Mouse (Mus musculus) left cerebral cortex, adult 2 months (tissue): ENCODE data around the gene Acin1. TPM values are rescaled to one million over a fixed set of nuclear protein-coding genes. Genes with fewer than 3 reads are reported as not detected.

Source experiments
- DNase-seq, 2 experiments: peaks; one replicate each; pipeline ENCODE4 v3.0.0; 2021 to 2022; ENCODE audit warnings: low spot score in 2 of 2, mixed read lengths in 1 of 2; ENCODE audit errors: extremely low spot score in 1 of 2
- H3K27ac ChIP-seq: fragments of 200-600 bp; 2 replicates; pipeline ENCODE4 v1.8.1; 2022
- H3K4me3 ChIP-seq: fragments of 200-600 bp; 2 replicates; pipeline ENCODE4 v1.8.1; 2022
- CTCF ChIP-seq: fragments of 200-600 bp; IDR thresholded peaks from 2 replicates; pipeline ENCODE4 v1.8.1; 2022; ENCODE audit warnings: antibody characterized with exemption, mild to moderate bottlenecking, moderate library complexity
- intact Hi-C: fragments of 180-260 bp; cut with DNase I; formaldehyde crosslinking; loops from one replicate; pipeline ENCODE4 v1.15.1; 2025
- total RNA-seq, 2 experiments: library from RNA; stranded (reverse); gene quantifications; 2 replicates each; pipeline ENCODE4 v1.2.3; 2021

Acin1 gene
- total RNA-seq, 2 experiments from 2014 or later = 200 to 232 TPM

DNA sequence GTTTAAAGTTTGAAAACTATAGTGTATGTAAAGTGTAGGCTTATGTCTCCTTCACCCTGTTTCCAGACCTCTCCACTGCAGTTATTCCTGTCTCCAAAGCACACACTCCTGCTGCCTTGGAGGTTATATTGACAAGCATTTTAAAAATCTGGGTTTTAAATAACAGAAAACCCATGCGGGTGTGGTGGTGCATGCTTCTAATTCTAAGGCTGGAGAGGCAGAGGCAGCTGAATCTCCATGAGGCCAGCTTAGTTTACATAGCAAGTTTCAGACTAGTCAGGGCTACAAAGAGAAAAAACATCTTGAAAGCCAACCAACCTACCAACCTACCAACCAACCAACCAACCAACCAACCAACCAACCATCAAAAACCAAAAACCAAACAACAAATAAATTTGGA lies 28.7 kb upstream of the Acin1 start:
- no peak overlapping the region for H3K27ac ChIP-seq
- H3K4me3 ChIP-seq = no peak overlapping the region
- no peak for TF ChIP-seq CTCF
- intact Hi-C loops = loop anchor here (2.0 kb wide), 1 partner anchor 145 kb away; no protein-coding TSS in a partner anchor
- no peak for DNase-seq

DNA sequence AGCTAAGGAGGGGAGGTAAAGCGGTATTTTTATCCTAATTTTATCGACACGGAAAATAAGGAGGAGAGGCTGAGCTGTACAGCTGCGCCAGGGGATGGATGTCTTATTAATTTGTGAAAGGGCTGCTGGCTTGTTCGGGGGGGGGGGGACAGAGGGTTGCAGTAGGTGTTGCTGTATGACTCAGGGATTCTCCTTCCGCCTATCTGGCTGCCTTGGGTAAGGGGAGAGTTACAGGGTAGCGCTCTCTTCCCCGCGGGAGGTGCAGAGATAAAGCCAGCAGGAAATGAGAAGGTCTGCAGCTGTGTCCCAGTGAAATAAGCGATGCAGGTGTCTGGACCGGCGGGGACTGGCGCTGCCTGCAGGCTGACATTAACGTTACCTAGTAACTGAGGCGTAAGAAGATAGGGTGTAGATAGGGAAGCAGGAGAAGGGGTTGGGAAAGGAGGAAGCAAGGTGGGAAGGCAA lies 27.9 kb upstream of the Acin1 start:
- TF ChIP-seq CTCF = no peak
- Histone ChIP-seq H3K4me3 (peak overlapping the region; percentile 46), H3K27ac (peak overlapping the region; percentile 82)
- peak in 1 of 2 experiments; percentile 42 for DNase-seq
- intact Hi-C loops = loop anchor here (1.0 to 5.0 kb wide), 4 partner anchors 72 to 298 kb away; no protein-coding TSS in a partner anchor

DNA sequence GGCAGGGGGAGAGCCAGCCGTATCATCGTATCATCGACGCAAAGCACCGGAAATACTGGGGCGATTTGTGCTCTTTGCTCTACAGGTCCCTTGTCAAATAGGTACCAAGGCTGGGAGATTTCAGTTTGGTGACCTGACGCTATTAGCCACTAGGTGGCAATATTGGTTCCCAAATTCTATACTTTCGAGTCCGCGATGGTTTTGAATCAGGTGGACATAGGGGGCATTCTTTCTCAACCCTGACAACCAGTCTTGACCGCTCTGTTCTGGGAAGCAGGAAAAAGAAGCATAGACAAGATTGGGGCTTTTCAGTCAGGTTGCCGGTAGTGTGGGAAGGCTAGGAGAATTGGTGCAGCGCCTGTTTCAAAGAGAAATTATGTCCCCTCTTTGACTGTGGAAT lies 27.4 kb upstream of the Acin1 start:
- peak; percentile 74 to 76 for DNase-seq
- Histone ChIP-seq H3K4me3 (peak overlapping the region; percentile 46), H3K27ac (peak overlapping the region; percentile 82)
- TF ChIP-seq CTCF = peak; percentile 91
- intact Hi-C loops = loop anchor here (1.0 to 5.0 kb wide), 4 partner anchors 72 to 298 kb away; no protein-coding TSS in a partner anchor

- DNase-seq = no peak
- intact Hi-C loops = loop anchor here (5.0 kb wide), 1 partner anchor 299 kb away; no protein-coding TSS in a partner anchor
- no peak for TF ChIP-seq CTCF
- Histone ChIP-seq H3K4me3 (no peak overlapping the region), H3K27ac (no peak overlapping the region)
Observed at GRCm38 (mm10) chr14:54712861-54713260, 26.1 kb upstream of the Acin1 start.

DNA sequence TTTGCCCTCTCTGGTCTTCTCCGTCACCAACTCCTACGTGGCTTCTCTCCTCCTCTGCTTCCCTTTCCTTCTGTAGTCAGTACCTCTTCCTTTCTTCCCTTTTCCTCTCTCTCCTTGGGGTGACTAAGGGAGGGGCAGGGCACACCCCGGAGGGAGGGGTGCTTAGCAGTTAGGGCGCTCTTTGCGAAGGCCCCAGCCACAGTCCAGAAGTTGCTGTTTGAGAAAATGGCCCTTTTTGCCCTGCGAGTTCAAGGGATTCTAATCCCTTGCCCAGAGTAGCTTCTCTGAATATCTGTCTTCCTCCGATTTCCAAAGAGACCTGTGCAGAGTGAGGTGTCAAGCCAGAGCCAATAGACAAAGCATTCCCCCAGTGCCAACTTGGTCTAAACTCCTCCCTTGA lies 25.3 kb upstream of the Acin1 start, which contains the start of gene Cebpe:
Gene Cebpe, minus strand, starts transcription at position 101 of the 400 bp plus-strand sequence.
- intact Hi-C loops = loop anchor here (5.0 kb wide), 1 partner anchor 300 kb away; no protein-coding TSS in a partner anchor
- no peak within 1 kb of the TSS for H3K4me3 ChIP-seq
- no peak for TF ChIP-seq CTCF
- no peak within 1 kb of the TSS for H3K27ac ChIP-seq
- no peak for DNase-seq

- Histone ChIP-seq H3K27ac (no peak overlapping the region), H3K4me3 (no peak overlapping the region)
- no peak for DNase-seq
- no peak for TF ChIP-seq CTCF
- intact Hi-C loops = no loop called here
Observed at GRCm38 (mm10) chr14:54709054-54709453, 22.3 kb upstream of the Acin1 start.

GRCm38 (mm10) chr14:54706589-54707320 lies 20.0 kb upstream of the Acin1 start:
- H3K27ac ChIP-seq = no peak overlapping the region

DNA sequence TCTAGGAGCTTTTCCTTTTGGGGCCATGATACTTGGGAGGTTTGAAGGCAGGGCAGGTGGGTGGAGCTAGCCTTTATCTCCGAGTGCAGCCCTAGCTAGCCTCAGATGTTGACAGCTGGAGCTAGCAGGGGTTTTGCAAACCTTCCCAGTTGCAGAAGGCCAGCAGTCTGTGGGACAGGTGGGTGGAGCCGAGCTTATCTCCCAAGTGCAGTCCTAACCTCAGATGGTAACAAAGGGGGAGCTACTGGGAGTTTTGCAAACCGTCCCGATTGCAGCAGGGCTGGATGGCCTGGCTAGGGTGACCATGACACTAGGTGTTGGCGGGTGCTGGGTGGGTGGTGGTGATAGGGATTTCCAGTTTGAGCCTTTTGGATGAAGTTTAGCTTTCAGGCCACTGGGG lies 19.1 kb upstream of the Acin1 start:
- no peak overlapping the region for H3K4me3 ChIP-seq
- intact Hi-C loops = no loop called here
- DNase-seq = no peak
- no peak for TF ChIP-seq CTCF
- no peak overlapping the region for H3K27ac ChIP-seq

More at GRCm38 (mm10) chr14:54706589-54707320, 20.0 kb upstream of the Acin1 start:
- no peak for TF ChIP-seq CTCF
- H3K4me3 ChIP-seq = no peak overlapping the region
- no peak for DNase-seq
- intact Hi-C loops = no loop called here

- intact Hi-C loops = no loop called here
- TF ChIP-seq CTCF = no peak
- H3K27ac ChIP-seq = no peak overlapping the region
- H3K4me3 ChIP-seq = no peak overlapping the region
- no peak for DNase-seq
Observed at GRCm38 (mm10) chr14:54703207-54703606, 16.5 kb upstream of the Acin1 start.

DNA sequence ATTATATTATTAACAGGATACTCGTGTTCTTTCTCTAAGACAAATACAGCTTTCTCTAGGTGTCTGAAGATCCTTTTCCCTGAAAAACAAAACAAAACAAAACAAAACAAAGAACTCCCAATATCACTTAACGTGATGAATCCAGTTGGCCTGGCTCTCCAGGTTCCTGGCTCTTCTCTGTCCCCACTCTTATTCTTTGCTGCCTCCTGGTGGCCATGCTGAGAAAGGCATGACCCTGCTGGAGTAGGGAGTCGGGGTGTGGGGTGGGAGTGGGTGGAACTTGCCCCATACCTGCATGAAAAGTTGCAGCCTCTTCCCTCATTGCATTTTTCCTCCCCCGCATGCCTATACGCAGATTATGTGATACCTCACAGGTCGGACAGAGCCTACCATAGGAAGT lies 14.6 kb upstream of the Acin1 start:
- no peak overlapping the region for H3K27ac ChIP-seq
- peak; percentile 68 to 77 for DNase-seq
- intact Hi-C loops = loop anchor here (2.0 kb wide), 1 partner anchor 50 kb away; no protein-coding TSS in a partner anchor
- peak; percentile 81 for TF ChIP-seq CTCF
- no peak overlapping the region for H3K4me3 ChIP-seq

DNA sequence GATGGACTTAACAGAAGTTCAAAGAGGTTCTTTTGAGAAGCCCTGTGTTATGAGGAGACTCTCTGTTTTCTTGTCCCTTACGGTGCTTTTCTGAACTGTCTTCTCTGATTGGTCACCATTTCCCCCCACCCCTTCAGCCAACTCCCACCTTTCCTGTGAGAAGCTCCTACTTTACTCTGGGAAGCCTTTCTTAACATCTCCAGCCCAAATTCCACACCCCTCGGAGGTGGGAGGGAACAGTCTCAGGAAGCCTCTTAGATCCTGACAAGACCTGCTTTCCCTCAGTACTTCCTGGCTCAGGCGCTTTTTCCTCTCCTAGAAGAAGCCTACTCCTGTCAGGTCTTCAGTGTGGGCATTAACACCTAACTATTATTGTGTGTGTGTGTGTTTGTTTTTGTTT lies 12.9 kb upstream of the Acin1 start:
- TF ChIP-seq CTCF = no peak
- Histone ChIP-seq H3K4me3 (no peak overlapping the region), H3K27ac (no peak overlapping the region)
- intact Hi-C loops = no loop called here
- no peak for DNase-seq

DNA sequence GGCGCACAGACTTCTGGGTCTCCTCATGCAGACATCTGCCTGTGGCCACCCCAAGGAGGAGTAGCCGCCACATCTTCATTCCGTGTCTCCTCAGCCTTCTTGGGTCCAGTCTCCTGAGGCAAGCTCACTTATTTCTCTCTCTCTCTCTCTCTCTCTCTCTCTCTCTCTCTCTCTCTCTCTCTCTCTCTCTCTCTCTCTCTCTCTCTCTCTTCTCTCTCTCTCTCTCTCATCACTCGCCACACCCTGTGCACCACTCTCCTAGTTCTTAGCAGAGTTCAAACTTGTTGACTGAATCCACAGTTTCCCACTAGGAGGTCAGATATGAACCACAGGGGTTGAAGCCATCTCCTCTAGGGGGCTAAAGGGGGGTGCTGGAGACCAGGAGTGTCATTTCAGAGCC lies 12.0 kb upstream of the Acin1 start, which contains the start of gene Gm29776:
Gene Gm29776, minus strand, starts transcription at position 101 of the 400 bp plus-strand sequence.
- no peak for DNase-seq
- no peak for TF ChIP-seq CTCF
- intact Hi-C loops = no loop called here
- no peak within 1 kb of the TSS for H3K4me3 ChIP-seq
- H3K27ac ChIP-seq = no peak within 1 kb of the TSS
